Mouse (Mus musculus) layer of hippocampus, postnatal 14 days (tissue): Measurements from ENCODE around the gene Lrrc15. TPM values are rescaled to one million over a fixed set of nuclear protein-coding genes. Genes with fewer than 3 reads are reported as not detected.
A peak's percentile ranks its signal among the peaks of the same experiment; 100 is the strongest.

ENCODE experiments used
- DNase-seq, 2 experiments: peaks; one replicate each; pipeline ENCODE4 v3.0.0; 2021 to 2022; ENCODE audit warnings: low spot score in 2 of 2, mixed read lengths in 1 of 2
- total RNA-seq, 2 experiments: library from RNA; stranded (reverse); gene quantifications; 2 replicates each; pipeline ENCODE4 v1.2.3; 2021

Gene Lrrc15
- total RNA-seq, 2 experiments from 2014 or later = 0.14 to 0.21 TPM

- no peak for DNase-seq
Measured at GRCm38 (mm10) chr16:30241623-30242022, 41.4 kb downstream of the Lrrc15 start.

DNA sequence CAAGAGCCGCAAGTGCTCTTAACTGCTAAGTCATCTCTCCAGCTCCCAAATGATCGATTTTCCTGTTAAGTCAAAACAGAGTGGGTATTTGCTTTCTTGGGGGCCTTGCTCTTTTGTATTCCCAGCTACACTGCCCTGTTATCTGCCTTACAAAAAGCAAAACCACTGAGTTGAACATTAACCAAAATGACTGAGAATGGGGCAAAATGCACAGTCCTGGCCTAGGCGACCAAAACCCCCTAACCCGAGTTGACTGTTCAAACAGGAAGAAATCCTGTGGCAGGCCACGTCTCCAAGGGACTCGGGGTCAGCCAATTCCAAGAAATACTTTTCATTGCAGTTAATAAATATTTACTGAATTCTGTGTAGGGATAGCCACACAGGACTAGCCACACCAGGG is 44.3 kb downstream of the Lrrc15 start:
- DNase-seq = no peak

DNA sequence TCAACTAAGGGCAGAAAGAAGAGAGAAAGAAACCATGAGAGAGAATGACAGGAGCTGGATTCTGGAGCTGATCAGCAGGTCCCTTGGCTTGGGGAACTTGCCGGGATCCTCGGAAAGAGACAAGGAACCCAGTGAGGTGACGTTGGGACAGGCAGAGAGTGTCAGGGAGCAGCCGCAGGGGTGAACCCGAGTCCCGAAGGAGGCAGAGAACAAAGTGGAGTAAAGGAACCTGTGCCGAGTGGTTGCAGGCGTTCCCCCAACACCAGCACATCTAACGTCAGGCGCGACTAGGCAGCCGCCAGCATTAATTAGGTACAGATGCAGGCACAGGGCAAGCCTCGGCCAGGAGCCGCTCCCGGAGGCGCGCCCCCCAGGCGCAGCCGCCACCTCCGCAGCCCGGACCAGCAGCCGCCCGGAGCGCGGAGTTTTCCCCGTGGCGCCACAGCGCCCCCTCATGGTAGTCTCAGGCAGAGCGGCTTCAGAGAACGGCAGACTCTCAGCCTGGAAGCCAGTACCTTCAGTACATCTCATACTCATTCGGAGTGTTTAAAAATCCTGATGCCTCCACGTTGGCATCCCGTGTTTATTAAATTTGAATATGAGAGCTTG is 46.9 kb downstream of the Lrrc15 start:
- DNase-seq = peak; percentile 82 to 85

- peak in 1 of 2 experiments; percentile 15 for DNase-seq
Measured at GRCm38 (mm10) chr16:30235577-30235976, 47.5 kb downstream of the Lrrc15 start.

DNA sequence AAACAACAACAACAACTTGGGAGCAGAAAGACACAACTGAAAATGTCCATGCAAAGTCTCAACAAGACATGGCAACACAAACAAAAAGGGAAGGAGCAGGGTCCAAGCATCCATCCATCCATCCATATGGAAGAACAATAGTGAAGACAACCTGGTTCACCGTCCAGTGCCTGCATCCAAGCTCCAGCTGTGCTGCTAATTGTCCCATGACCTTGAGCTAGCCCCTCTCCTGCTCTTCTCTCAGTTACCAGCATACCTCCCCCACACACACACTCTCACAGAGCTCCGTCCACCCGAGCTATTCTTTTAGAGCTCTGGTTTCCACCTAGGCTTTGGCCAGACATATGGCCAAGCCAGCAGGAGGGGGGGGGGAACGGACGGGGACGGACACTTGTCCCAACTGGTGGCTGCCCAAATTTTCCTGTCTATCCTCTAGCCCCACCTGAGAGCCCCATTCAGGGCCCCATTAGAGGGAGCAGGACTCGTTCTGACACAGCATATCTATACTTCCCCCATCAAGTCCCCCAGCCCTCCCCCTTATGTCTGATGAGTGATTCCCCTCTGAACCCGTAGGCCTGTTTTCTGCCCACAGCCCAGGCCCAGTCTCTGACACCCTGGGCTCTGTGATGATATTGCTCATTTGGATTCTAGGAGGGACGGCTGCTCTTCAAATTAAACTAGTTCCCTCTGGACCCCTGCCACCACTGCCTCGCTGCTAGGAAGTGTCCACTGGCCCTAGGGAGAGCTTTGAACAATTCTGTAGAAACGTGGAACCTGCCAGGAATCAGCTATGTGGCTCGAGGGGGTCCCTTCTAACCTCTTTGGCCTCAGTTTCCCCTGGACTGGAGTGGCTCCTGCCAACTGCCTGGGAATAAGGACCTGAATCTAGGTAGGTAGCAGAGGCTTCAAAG is 48.2 kb downstream of the Lrrc15 start:
- DNase-seq = peak in 1 of 2 experiments; percentile 6

GRCm38 (mm10) chr16:30234077-30234476 is 49.0 kb downstream of the Lrrc15 start:
- no peak for DNase-seq

DNA sequence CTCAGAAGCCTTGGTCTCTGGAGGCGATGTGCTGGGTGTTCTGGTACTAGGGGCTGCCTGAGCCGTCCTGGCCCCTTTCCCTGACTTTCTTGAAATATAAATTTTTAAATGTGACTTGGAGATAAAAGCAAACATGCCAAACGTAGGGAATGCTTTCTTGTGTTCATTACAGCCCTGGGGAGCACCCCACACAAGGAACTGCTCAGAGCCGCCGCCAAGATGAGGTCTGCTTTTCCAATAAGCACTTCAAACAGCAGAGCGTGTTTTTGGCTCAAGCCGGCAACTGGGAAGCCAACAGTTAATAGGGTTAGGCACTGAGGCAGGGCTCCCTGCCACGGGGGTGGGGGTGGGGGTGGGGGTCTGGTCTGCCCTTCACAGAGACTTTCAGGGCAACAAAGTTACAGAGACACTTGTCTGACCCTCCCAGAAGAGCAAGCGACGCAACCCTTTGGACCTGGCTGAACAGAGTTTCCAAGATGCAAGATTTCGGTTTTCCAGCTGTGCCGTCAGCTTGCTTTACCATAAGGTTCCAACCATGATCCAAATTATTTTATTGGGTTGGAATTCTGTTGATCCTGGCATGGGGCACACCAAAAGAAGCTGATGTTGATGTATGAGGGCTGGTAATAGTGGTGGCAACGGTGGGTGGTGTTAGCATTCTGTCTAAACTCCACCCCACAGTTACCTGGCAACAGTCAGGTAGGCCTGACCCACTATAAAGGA is 51.0 kb downstream of the Lrrc15 start:
- DNase-seq = peak in 1 of 2 experiments; percentile 7

- no peak for DNase-seq
Measured at GRCm38 (mm10) chr16:30227352-30227751, 55.7 kb downstream of the Lrrc15 start.

DNA sequence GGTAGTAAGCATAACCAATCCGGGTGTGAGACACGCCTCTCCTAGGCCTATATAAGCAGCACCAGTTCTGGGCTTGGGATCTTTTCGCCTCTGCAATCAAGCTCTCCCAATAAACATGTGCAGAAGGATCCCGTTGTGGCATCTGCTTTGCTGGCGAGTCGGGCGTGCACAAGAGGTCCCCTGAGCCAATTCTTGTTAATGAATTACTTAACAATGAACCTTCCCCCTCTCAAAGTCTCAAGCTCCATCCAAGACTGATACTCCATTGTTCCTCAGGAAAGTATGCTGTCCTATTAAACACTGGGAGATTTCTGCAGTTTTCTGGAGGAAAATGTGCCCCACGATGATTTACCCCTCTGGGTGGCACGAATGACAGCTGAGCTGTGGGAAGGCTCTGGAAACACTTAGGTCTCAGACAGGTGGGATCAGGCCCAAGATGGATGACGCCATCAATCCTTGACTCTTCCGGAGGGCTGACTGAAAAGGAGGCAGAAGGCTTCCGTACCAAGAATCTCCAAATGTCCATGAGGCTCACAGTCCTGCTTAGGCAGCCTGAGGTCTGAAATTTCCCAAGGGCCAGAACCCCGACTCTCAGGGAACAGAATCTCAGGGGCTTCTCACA is 61.8 kb downstream of the Lrrc15 start:
- no peak for DNase-seq

Other genes starting within 250 kb of the Lrrc15 start
- 10 to 100 TPM; 12.8 to 18.6 TPM for gene Hes1, start 218.9 kb downstream of the Lrrc15 start, total RNA-seq
- not detected for gene Cpn2, start 15.8 kb downstream of the Lrrc15 start, total RNA-seq
- 1 to 10 TPM; 2.1 to 2.2 TPM for gene Gp5, start 27.5 kb upstream of the Lrrc15 start, total RNA-seq
- 10 to 100 TPM; 65.0 to 70.9 TPM for gene Atp13a3, start 122.7 kb upstream of the Lrrc15 start, total RNA-seq